Mouse (Mus musculus): ENCODE measurements at regions not wholly inside any gene's neighbourhood (a gene's known extent, or its start where the extent isn't known, plus 50 kb on each side); places are given as distances from the start of the nearest gene placed in this dataset.

DNA sequence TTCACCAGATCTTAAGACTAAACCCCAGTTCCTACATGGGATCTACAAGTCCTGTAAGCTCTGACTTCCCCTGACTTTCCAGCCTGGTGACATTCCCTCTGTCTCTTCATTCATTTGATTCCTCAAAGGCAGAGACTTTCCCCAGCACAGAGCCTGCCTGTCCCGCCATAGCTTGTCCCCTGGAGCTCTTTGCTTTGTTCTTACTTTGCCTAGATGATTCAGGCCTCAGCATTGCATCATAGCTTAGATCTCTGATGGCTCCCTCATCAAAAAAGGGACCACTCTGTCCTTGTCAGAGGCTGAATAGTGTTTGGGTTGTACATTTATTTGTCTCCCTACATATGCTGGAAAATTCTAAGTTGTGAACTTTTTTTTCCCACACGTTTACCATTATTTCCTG lies 57.6 kb upstream of the Exoc6 start:
- TF ChIP-seq CTCF (IDR thresholded peaks at IDR 0.05; ENCODE audit: extremely low read depth, insufficient read depth, low read length) (no peak), POLR2A (IDR thresholded peaks at IDR 0.05; ENCODE audit: extremely low read depth, insufficient read depth, low read length) (no peak)
- H3K27ac ChIP-seq (ENCODE audit: insufficient read depth, low read length) = no peak overlapping the region
- no peaks in the 10 kb centered on the region for H3K4me1 ChIP-seq (ENCODE audit: control insufficient read depth, insufficient read depth, low read length)
- no peak overlapping the region for H3K4me3 ChIP-seq (ENCODE audit: insufficient read depth, low read length)

DNA sequence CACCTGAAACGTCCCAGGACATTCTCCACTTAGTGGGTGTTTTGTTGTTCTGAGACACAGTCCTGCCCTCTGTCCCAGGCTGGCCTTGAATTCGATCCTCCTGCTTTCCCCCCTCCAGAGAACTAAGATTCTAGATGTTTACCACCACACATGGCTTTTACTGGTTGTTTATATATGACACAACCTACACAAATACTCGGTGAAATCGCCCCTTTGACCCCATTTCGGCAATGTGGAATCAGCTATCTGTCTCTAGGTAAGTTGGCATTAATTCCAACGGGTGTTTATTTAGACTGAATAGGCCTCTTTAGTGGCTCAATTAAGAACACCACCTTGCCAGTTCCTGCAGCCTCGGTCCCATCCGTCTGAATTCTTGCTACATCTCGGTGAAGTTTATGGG lies 56.8 kb upstream of the Exoc6 start:
- Histone ChIP-seq H3K27ac (ENCODE audit: insufficient read depth, low read length) (no peak overlapping the region), H3K4me1 (ENCODE audit: control insufficient read depth, insufficient read depth, low read length) (no peaks in the 10 kb centered on the region), H3K4me3 (ENCODE audit: insufficient read depth, low read length) (no peak overlapping the region)
- TF ChIP-seq POLR2A (IDR thresholded peaks at IDR 0.05; ENCODE audit: extremely low read depth, insufficient read depth, low read length) = no peak
- TF ChIP-seq CTCF (IDR thresholded peaks at IDR 0.05; ENCODE audit: extremely low read depth, insufficient read depth, low read length) = no peak

DNA sequence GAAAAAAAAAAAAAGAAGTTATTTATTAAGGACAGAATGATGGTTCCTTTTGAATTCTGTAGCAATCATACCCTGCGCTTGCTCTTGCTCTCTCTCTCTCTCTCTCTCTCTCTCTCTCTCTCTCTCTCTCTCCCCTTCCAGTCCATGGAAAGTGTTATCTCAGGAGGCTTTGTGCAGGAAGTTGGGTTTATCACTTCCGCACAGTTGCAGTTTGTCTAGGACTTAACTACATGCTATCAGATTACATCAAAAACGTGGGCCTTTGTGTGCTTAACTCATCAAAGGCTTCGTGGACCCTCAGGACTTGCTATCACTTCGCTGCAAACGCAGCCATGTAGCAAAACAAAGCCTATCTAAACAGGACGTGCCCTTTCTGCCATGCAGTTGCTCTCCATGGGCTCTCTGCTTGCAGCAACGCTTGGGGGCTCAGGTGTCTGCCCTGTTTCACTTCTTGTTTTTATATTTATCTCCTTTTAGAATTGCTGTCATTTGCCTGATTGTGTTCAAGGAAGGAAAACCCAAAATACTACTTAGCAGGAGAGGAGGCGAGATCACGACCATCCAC lies 56.2 kb upstream of the Exoc6 start:
- Histone ChIP-seq H3K4me3 (ENCODE audit: insufficient read depth, low read length) (no peak overlapping the region), H3K27ac (ENCODE audit: insufficient read depth, low read length) (no peak overlapping the region), H3K4me1 (ENCODE audit: control insufficient read depth, insufficient read depth, low read length) (no peaks in the 10 kb centered on the region)
- no peak for TF ChIP-seq POLR2A (IDR thresholded peaks at IDR 0.05; ENCODE audit: extremely low read depth, insufficient read depth, low read length)
- TF ChIP-seq CTCF (IDR thresholded peaks at IDR 0.05; ENCODE audit: extremely low read depth, insufficient read depth, low read length) = no peak

DNA sequence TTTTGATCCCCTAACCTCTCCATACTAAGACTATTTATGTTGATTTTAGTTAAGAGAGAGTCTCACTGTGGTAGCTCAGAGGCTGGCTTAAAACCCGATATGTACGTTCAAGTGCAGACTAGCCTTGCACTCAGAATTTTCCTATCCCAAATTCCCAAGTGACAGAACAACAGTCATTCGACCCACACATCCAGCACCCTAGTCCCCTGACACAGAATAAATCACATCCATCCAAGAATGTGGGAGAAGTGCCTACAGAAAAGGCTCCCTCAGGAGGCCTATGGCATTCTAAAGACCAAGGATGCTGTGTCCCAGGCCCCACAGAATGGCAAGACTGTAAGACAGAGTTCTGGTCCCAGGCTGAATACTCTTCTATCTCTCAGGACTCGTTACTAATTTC lies 55.4 kb upstream of the Exoc6 start:
- no peak overlapping the region for H3K27ac ChIP-seq (ENCODE audit: insufficient read depth, low read length)
- no peaks in the 10 kb centered on the region for H3K4me1 ChIP-seq (ENCODE audit: control insufficient read depth, insufficient read depth, low read length)
- TF ChIP-seq POLR2A (IDR thresholded peaks at IDR 0.05; ENCODE audit: extremely low read depth, insufficient read depth, low read length) (no peak), CTCF (IDR thresholded peaks at IDR 0.05; ENCODE audit: extremely low read depth, insufficient read depth, low read length) (no peak)
- H3K4me3 ChIP-seq (ENCODE audit: insufficient read depth, low read length) = no peak overlapping the region

DNA sequence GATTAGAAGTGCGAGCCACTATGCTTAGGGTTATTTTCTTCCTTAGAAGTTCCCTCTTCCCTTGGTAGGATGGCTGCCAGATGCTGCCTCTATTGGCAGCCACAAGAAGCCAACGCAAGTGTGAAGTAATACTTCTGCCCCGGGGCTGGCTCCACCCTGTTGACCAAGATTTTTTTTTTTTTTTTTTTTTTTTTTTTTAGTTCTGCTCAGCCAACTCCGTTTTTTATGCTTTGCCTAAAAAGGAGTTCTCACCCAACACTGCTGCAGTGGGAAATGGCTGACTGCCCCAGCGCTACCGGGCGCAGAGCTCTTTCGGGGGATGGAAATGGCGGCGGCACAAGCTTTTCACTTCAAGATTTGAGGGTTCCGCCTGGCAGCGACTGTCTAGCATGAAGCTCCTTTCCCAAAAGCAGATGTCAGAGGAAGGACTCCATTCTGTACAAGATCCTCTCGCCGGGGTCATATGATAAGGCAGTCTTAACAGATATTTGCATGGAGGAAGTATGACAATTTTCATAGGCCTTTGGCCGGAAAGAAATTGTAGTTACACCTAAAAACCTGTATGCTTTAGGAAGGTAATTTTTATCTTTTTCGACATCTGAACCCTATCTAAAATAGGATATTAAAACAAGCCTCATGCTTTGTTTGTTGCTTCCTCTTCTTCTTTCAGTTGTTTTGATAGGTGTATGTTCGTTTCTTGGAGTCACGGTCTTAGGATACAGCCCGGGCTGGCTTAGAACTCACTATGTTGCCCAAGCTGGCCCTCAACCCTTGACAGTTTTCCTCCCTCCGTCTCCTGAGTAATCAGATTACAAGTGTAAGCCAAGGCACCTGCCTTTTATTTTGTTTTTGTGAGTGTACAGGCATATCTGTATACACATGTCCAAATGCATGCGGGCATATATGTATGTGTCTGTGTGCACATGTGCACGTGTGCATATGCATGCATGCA lies 54.6 kb upstream of the Exoc6 start:
- H3K4me3 ChIP-seq (ENCODE audit: insufficient read depth, low read length) = no peak overlapping the region
- H3K27ac ChIP-seq (ENCODE audit: insufficient read depth, low read length) = peak overlapping the region; percentile 45; the same call in 1 of the 2 replicates
- TF ChIP-seq POLR2A (IDR thresholded peaks at IDR 0.05; ENCODE audit: extremely low read depth, insufficient read depth, low read length) (no peak), CTCF (IDR thresholded peaks at IDR 0.05; ENCODE audit: extremely low read depth, insufficient read depth, low read length) (no peak)
- no peaks in the 10 kb centered on the region for H3K4me1 ChIP-seq (ENCODE audit: control insufficient read depth, insufficient read depth, low read length)

DNA sequence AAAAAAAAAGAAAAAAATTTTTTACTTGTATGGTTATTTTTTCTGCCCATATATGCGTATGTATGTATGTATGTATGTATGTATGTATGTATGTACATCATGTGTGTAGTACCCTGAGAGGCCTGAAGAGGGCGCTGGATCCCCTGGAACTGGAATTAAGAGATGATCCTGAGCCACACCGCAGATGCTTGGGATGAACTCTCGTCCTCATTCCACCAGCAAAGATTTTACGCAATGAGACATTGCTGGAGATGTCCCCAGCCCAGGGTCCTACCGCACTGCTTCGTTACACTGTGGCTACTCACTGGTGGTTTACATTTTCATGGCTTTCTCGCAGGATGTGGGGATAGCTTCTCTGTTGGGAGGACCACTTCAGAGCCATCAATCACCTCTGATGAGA lies 53.5 kb upstream of the Exoc6 start:
- Histone ChIP-seq H3K27ac (ENCODE audit: insufficient read depth, low read length) (no peak overlapping the region), H3K4me1 (ENCODE audit: control insufficient read depth, insufficient read depth, low read length) (no peaks in the 10 kb centered on the region), H3K4me3 (ENCODE audit: insufficient read depth, low read length) (no peak overlapping the region)
- TF ChIP-seq CTCF (IDR thresholded peaks at IDR 0.05; ENCODE audit: extremely low read depth, insufficient read depth, low read length) (0 out of 2 replicates have a peak, but pooled peaks have one; percentile 6), POLR2A (IDR thresholded peaks at IDR 0.05; ENCODE audit: extremely low read depth, insufficient read depth, low read length) (no peak)

DNA sequence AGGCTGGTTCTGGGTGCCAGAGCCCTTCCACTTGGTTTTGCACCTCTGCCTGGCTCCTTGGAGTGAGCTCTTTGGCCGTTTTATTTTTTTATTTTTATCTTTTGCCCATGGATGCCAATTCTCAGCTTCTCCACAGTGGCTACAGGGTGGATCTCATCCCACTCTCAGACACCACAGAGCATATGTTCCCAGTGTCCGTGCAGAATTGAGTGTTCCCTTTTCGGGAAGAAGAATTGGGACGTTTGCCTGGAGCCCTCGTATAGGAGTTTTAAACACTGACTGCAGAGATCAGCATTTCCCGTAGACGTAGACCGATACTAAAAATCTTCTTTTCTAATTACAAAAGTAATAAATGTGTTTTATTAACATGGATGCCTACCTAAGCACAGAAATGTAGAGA lies 53.1 kb upstream of the Exoc6 start:
- Histone ChIP-seq H3K27ac (ENCODE audit: insufficient read depth, low read length) (no peak overlapping the region), H3K4me3 (ENCODE audit: insufficient read depth, low read length) (no peak overlapping the region), H3K4me1 (ENCODE audit: control insufficient read depth, insufficient read depth, low read length) (no peaks in the 10 kb centered on the region)
- TF ChIP-seq POLR2A (IDR thresholded peaks at IDR 0.05; ENCODE audit: extremely low read depth, insufficient read depth, low read length) (no peak), CTCF (IDR thresholded peaks at IDR 0.05; ENCODE audit: extremely low read depth, insufficient read depth, low read length) (no peak)

DNA sequence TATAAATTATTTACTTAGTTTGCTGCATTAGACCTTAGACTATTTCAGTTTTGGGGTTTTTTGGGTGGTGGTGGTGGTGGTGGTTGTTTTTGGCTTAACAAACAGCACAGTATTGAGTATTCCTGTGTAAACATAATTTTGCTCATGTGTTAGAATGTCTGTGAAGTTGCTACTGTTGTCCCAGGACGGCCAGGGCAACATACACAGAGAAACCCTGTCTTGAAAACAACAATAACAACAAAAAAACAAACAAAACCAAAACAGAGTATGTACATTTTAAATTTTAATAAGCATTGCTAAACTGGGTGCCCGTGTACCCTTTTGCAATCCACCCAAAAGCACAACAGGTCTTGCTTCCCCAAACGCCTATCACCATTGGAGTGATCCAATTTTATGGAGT lies 51.8 kb upstream of the Exoc6 start:
- no peaks in the 10 kb centered on the region for H3K4me1 ChIP-seq (ENCODE audit: control insufficient read depth, insufficient read depth, low read length)
- no peak overlapping the region for H3K4me3 ChIP-seq (ENCODE audit: insufficient read depth, low read length)
- H3K27ac ChIP-seq (ENCODE audit: insufficient read depth, low read length) = no peak overlapping the region
- TF ChIP-seq CTCF (IDR thresholded peaks at IDR 0.05; ENCODE audit: extremely low read depth, insufficient read depth, low read length) = no peak
- no peak for TF ChIP-seq POLR2A (IDR thresholded peaks at IDR 0.05; ENCODE audit: extremely low read depth, insufficient read depth, low read length)
